Mouse (Mus musculus) liver, embryonic 18 days (tissue): ENCODE measurements around the gene Gm10229. TPM values are rescaled to one million over a fixed set of nuclear protein-coding genes. Genes with fewer than 3 reads are reported as not detected.

Experiments used
- polyA plus RNA-seq: library from polyadenylated mRNA; depleted of rRNA; stranded (reverse); fragments of >200 nt; gene quantifications from 2 replicates; pipeline ENCODE4 v1.2.3, GENCODE M21; 2012; rRNA removed

The Gm10229 gene
- not detected in 2 replicates for polyA plus RNA-seq

DNA sequence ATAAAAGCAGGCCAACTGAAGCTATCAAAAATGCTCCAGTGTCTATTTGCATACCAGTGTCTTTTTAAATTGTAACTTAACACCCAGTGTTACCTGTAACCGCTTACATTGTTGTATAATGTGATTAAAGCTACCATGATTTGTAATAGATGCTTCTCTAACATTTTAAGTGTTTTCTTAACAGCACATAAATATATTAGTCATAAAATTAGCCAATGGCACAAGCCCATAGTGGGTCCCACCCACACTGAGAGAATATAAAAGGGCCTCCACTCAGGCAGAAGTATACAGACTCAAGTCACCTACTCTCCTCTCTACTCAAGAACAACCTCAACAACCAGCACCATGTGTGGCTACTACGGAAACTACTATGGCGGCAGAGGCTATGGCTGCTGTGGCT is at the start of gene Gm10229:
Gene Gm10229, plus strand, starts transcription at position 301 of the 400 bp plus-strand sequence.

DNA sequence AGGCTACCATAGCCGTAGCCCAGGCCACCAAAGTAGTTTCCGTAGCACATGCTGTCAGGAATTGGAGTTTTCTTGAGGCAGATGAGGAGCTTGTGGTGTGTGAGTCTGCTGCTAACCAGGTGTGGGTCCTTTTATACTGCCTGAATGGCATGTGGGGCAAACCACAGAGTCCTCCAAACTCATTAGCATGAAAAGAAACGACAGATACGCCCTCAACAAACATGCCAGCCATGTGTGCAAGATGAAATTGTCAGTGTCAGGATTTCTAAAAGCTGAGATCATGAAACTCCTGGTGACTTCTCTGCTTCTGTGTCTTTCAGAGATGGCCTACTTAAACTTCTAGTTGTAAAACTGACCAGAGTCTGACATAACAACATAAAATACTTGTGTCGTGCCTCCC is 4.4 kb upstream of the Gm10229 start, which contains the start of gene Krtap22-2:
Gene Krtap22-2, minus strand, starts transcription at position 101 of the 400 bp plus-strand sequence.

DNA sequence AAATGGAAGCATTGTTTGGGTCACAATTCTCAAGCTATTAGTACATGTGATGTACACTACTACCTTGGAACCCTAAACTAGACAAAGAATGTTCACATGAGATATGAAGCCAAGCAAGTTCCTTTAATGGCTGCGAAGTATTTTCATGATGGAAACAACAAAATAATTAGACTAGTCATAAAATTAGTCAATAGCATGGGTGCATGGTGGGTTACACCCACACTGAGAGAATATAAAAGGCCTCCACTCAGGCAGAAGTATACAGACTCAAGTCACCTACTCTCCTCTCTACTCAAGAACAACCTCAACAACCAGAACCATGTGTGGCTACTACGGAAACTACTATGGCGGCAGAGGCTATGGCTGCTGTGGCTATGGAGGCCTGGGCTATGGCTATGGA is 16.3 kb downstream of the Gm10229 start, which contains the start of gene Krtap6-1:
Gene Krtap6-1, plus strand, starts transcription at position 301 of the 400 bp plus-strand sequence.

DNA sequence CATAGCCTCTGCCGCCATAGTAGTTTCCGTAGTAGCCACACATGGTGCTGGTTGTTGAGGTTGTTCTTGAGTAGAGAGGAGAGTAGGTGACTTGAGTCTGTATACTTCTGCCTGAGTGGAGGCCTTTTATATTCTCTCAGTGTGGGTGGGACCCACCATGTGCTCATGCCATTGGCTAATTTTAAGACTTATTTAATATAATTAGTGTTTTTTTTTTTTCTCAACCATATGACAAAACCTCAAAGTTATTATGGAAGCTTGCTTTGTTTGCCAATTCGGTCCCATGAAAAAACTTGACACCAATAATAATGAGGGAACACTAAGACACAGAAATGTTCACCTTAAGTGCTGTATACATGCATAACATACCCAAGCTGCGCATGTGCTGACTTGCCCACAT is 26.3 kb downstream of the Gm10229 start, which contains the start of gene Gm10228:
Gene Gm10228, minus strand, starts transcription at position 101 of the 400 bp plus-strand sequence.

GRCm38 (mm10) chr16:89047783-89048182 is 32.7 kb downstream of the Gm10229 start, which contains the start of gene Krtap6-5:
Gene Krtap6-5, minus strand, starts transcription at chr16:89047883.

GRCm38 (mm10) chr16:89063902-89064301 is 48.8 kb downstream of the Gm10229 start, which contains the start of gene 1110025L11Rik:
Gene 1110025L11Rik, minus strand, starts transcription at chr16:89064002.

Other genes starting within 250 kb of the Gm10229 start
- not detected in 2 replicates for gene 2310057N15Rik, start 241.1 kb upstream of the Gm10229 start, polyA plus RNA-seq
- gene Gm5965, start 237.4 kb upstream of the Gm10229 start, polyA plus RNA-seq = not detected in 2 replicates
- gene Gm20741, start 203.1 kb upstream of the Gm10229 start, polyA plus RNA-seq = not detected in 2 replicates
- gene Krtap15, start 195.1 kb upstream of the Gm10229 start, polyA plus RNA-seq = not detected in 2 replicates
- not detected in 2 replicates for gene Krtap14, start 189.1 kb upstream of the Gm10229 start, polyA plus RNA-seq
- not detected in 2 replicates for gene Krtap19-1, start 145.9 kb upstream of the Gm10229 start, polyA plus RNA-seq
- gene Krtap19-2, start 141.0 kb upstream of the Gm10229 start, polyA plus RNA-seq = not detected in 2 replicates
- not detected in 2 replicates for gene Krtap19-3, start 137.2 kb upstream of the Gm10229 start, polyA plus RNA-seq
- not detected in 2 replicates for gene Krtap19-4, start 130.2 kb upstream of the Gm10229 start, polyA plus RNA-seq
- not detected in 2 replicates for gene Krtap19-5, start 118.8 kb upstream of the Gm10229 start, polyA plus RNA-seq
- not detected in 2 replicates for gene Krtap19-9b, start 83.0 kb upstream of the Gm10229 start, polyA plus RNA-seq
- not detected in 2 replicates for gene Krtap16-3, start 52.4 kb upstream of the Gm10229 start, polyA plus RNA-seq
- not detected in 2 replicates for gene Krtap22-2, start 4.5 kb upstream of the Gm10229 start, polyA plus RNA-seq
- not detected in 2 replicates for gene Krtap6-1, start 16.4 kb downstream of the Gm10229 start, polyA plus RNA-seq
- gene Gm10228, start 26.2 kb downstream of the Gm10229 start, polyA plus RNA-seq = not detected in 2 replicates
- gene Krtap6-5, start 32.6 kb downstream of the Gm10229 start, polyA plus RNA-seq = not detected in 2 replicates
- not detected in 2 replicates for gene 1110025L11Rik, start 48.7 kb downstream of the Gm10229 start, polyA plus RNA-seq
- gene Krtap6-3, start 68.7 kb downstream of the Gm10229 start, polyA plus RNA-seq = not detected in 2 replicates
- gene Gm6358, start 125.6 kb downstream of the Gm10229 start, polyA plus RNA-seq = not detected in 2 replicates
- gene Gm10061, start 135.8 kb downstream of the Gm10229 start, polyA plus RNA-seq = not detected in 2 replicates
- not detected in 2 replicates for gene Gm9789, start 142.7 kb downstream of the Gm10229 start, polyA plus RNA-seq
- gene Gm7735, start 154.2 kb downstream of the Gm10229 start, polyA plus RNA-seq = not detected in 2 replicates
- not detected in 2 replicates for gene 1110057P08Rik, start 159.5 kb downstream of the Gm10229 start, polyA plus RNA-seq
- gene Krtap20-2, start 190.6 kb downstream of the Gm10229 start, polyA plus RNA-seq = not detected in 2 replicates